Mouse (Mus musculus) embryonic facial prominence, embryonic 15.5 days (tissue): ENCODE data around the gene A4galt. TPM values are rescaled to one million over a fixed set of nuclear protein-coding genes. Genes with fewer than 3 reads are reported as not detected.

ENCODE experiments used
- ATAC-seq: fragments of 200-750 bp; cut with Nextera tagmentation; 2 replicates; pipeline ENCODE4 v1.8.0; 2017; ENCODE audit warnings: low read depth, moderate TSS enrichment; ENCODE audit not compliant: insufficient number of reproducible peaks, low FRiP score, low TSS enrichment
- H3K27ac ChIP-seq: fragments of 300-500 bp; sonication (generic); replicated peaks from 2 replicates; pipeline ENCODE4 v1.5.1; 2015; ENCODE audit warnings: mild to moderate bottlenecking, inconsistent platforms
- H3K27me3 ChIP-seq: fragments of 300-500 bp; sonication (generic); 2 replicates; pipeline ENCODE4 v1.6.1; 2015; ENCODE audit warnings: inconsistent platforms
- H3K36me3 ChIP-seq: fragments of 300-500 bp; sonication (generic); 2 replicates; pipeline ENCODE4 v1.6.1; 2015; ENCODE audit warnings: mild to moderate bottlenecking, inconsistent platforms
- H3K4me1 ChIP-seq: fragments of 300-500 bp; sonication (generic); 2 replicates; pipeline ENCODE4 v1.6.1; 2015; ENCODE audit warnings: inconsistent platforms
- H3K4me2 ChIP-seq: fragments of 300-500 bp; sonication (generic); replicated peaks from 2 replicates; pipeline ENCODE4 v1.6.1; 2015; ENCODE audit warnings: mild to moderate bottlenecking, inconsistent platforms
- H3K4me3 ChIP-seq: fragments of 300-500 bp; sonication (generic); replicated peaks from 2 replicates; pipeline ENCODE4 v1.5.1; 2015; ENCODE audit warnings: mild to moderate bottlenecking, inconsistent platforms
- H3K9ac ChIP-seq: fragments of 300-500 bp; sonication (generic); 2 replicates; pipeline ENCODE4 v1.6.1; 2015; ENCODE audit warnings: inconsistent platforms
- H3K9me3 ChIP-seq: fragments of 300-500 bp; sonication (generic); replicated peaks from 2 replicates; pipeline ENCODE4 v1.6.1; 2016; ENCODE audit warnings: inconsistent platforms
- WGBS: fragments of 180-500 bp; shearing (Covaris S2); methylation state at CpG from one replicate; pipeline ENCODE4 v1.1.7; 2015; 5-methylcytosine and 5-hydroxymethylcytosine counted together
- polyA plus RNA-seq: library from polyadenylated mRNA; unstranded; fragments of >200 nt; fragmentation: Nextera tagmentation; extraction: Ambion mirVana; gene quantifications from 2 replicates; pipeline ENCODE4 v1.2.1, GENCODE M21; 2015

Gene A4galt
- polyA plus RNA-seq, 1 experiment from 2014 or later, result 4.7 TPM

GRCm38 (mm10) chr15:83223208-83223962, 28.2 kb downstream of the A4galt start:
- Histone ChIP-seq H3K4me3 (no peak overlapping the region), H3K27me3 (no peaks in the 10 kb centered on the region), H3K36me3 (no peaks in the 10 kb centered on the region), H3K27ac (peak overlapping the region; percentile 92), H3K4me2 (peak overlapping the region; percentile 22; the same call in 1 of the 2 replicates), H3K9me3 (no peaks in the 10 kb centered on the region), H3K9ac (no peak overlapping the region), H3K4me1 (peaks cover 30% of the 10 kb centered on the region)
- peak; percentile 90 for ATAC-seq
- WGBS, result 35% methylated on average over 11 of the region's 11 CpGs

- no peak for ATAC-seq
- Histone ChIP-seq H3K36me3 (no peaks in the 10 kb centered on the region), H3K27me3 (no peaks in the 10 kb centered on the region), H3K4me3 (no peak overlapping the region), H3K9me3 (no peaks in the 10 kb centered on the region), H3K27ac (no peak overlapping the region), H3K4me1 (peaks cover 30% of the 10 kb centered on the region), H3K4me2 (no peak overlapping the region), H3K9ac (no peak overlapping the region)
- WGBS, result 80% methylated on average over 4 of the region's 4 CpGs
Measured at GRCm38 (mm10) chr15:83221721-83222120, 29.9 kb downstream of the A4galt start.

GRCm38 (mm10) chr15:83220368-83221013, 31.1 kb downstream of the A4galt start:
- H3K4me2 ChIP-seq, result no peak overlapping the region
- no peak overlapping the region for H3K27ac ChIP-seq
- peaks cover 32% of the 10 kb centered on the region for H3K4me1 ChIP-seq
- H3K4me3 ChIP-seq, result no peak overlapping the region
- no peaks in the 10 kb centered on the region for H3K27me3 ChIP-seq
- ATAC-seq, result no peak
- WGBS, result 54% methylated on average over 9 of the region's 9 CpGs
- H3K9ac ChIP-seq, result no peak overlapping the region
- no peaks in the 10 kb centered on the region for H3K9me3 ChIP-seq
- H3K36me3 ChIP-seq, result no peaks in the 10 kb centered on the region

- H3K4me2 ChIP-seq, result no peak overlapping the region
- H3K4me1 ChIP-seq, result peaks cover 12% of the 10 kb centered on the region
- no peaks in the 10 kb centered on the region for H3K27me3 ChIP-seq
- H3K4me3 ChIP-seq, result no peak overlapping the region
- H3K36me3 ChIP-seq, result no peaks in the 10 kb centered on the region
- H3K27ac ChIP-seq, result peak overlapping the region; percentile 93
- no peaks in the 10 kb centered on the region for H3K9me3 ChIP-seq
- WGBS, result 24% methylated on average over 5 of the region's 5 CpGs
- H3K9ac ChIP-seq, result no peak overlapping the region
- ATAC-seq, result peak; percentile 88
Measured at GRCm38 (mm10) chr15:83215322-83216216, 36.0 kb downstream of the A4galt start.

GRCm38 (mm10) chr15:83210229-83210628, 41.3 kb downstream of the A4galt start:
- Histone ChIP-seq H3K4me2 (peak overlapping the region; percentile 48), H3K9ac (no peak overlapping the region), H3K36me3 (no peaks in the 10 kb centered on the region), H3K4me3 (peak overlapping the region; percentile 33), H3K9me3 (no peaks in the 10 kb centered on the region), H3K27me3 (no peaks in the 10 kb centered on the region), H3K4me1 (peaks cover 11% of the 10 kb centered on the region), H3K27ac (peak overlapping the region; percentile 8; the same call in 1 of the 2 replicates)
- 15% methylated on average over 11 of the region's 11 CpGs for WGBS
- ATAC-seq, result 0 out of 2 replicates have a peak, but pooled peaks have one; percentile 49

GRCm38 (mm10) chr15:83209719-83210118, 41.9 kb downstream of the A4galt start:
- peaks cover 9% of the 10 kb centered on the region; the same call in 1 of the 2 replicates for H3K4me1 ChIP-seq
- H3K4me2 ChIP-seq, result peak overlapping the region; percentile 48
- no peaks in the 10 kb centered on the region for H3K27me3 ChIP-seq
- 11% methylated on average over 10 of the region's 10 CpGs for WGBS
- H3K27ac ChIP-seq, result peak overlapping the region; percentile 8; the same call in 1 of the 2 replicates
- no peaks in the 10 kb centered on the region for H3K9me3 ChIP-seq
- no peaks in the 10 kb centered on the region for H3K36me3 ChIP-seq
- peak overlapping the region; percentile 33 for H3K4me3 ChIP-seq
- H3K9ac ChIP-seq, result no peak overlapping the region
- no peak for ATAC-seq

- H3K27ac ChIP-seq, result peak overlapping the region; percentile 8; the same call in 1 of the 2 replicates
- H3K4me3 ChIP-seq, result peak overlapping the region; percentile 33
- 39% methylated on average over 4 of the region's 4 CpGs for WGBS
Measured at GRCm38 (mm10) chr15:83209092-83209695, 42.4 kb downstream of the A4galt start.

GRCm38 (mm10) chr15:83204731-83205451, 46.7 kb downstream of the A4galt start:
- Histone ChIP-seq H3K27ac (no peak overlapping the region), H3K4me3 (no peak overlapping the region), H3K36me3 (no peaks in the 10 kb centered on the region), H3K4me2 (peak overlapping the region; percentile 30; the same call in 1 of the 2 replicates), H3K4me1 (peaks cover 7% of the 10 kb centered on the region; the same call in 1 of the 2 replicates), H3K27me3 (no peaks in the 10 kb centered on the region), H3K9ac (no peak overlapping the region), H3K9me3 (no peaks in the 10 kb centered on the region)
- WGBS, result 31% methylated on average over 10 of the region's 10 CpGs
- ATAC-seq, result no peak

More at GRCm38 (mm10) chr15:83209092-83209695, 42.4 kb downstream of the A4galt start:
- H3K9me3 ChIP-seq, result no peaks in the 10 kb centered on the region
- peaks cover 9% of the 10 kb centered on the region; the same call in 1 of the 2 replicates for H3K4me1 ChIP-seq
- H3K27me3 ChIP-seq, result no peaks in the 10 kb centered on the region
- H3K4me2 ChIP-seq, result peak overlapping the region; percentile 48
- H3K9ac ChIP-seq, result no peak overlapping the region
- H3K36me3 ChIP-seq, result no peaks in the 10 kb centered on the region
- ATAC-seq, result no peak

- H3K9me3 ChIP-seq, result no peaks in the 10 kb centered on the region
- H3K36me3 ChIP-seq, result no peaks in the 10 kb centered on the region
- 64% methylated on average over 4 of the region's 4 CpGs for WGBS
- ATAC-seq, result no peak
- H3K4me2 ChIP-seq, result no peak overlapping the region
- no peaks in the 10 kb centered on the region for H3K27me3 ChIP-seq
- H3K9ac ChIP-seq, result no peak overlapping the region
- no peak overlapping the region for H3K4me3 ChIP-seq
- H3K4me1 ChIP-seq, result no peaks in the 10 kb centered on the region
- no peak overlapping the region for H3K27ac ChIP-seq
Measured at GRCm38 (mm10) chr15:83202412-83202811, 49.2 kb downstream of the A4galt start.

- Histone ChIP-seq H3K36me3 (no peaks in the 10 kb centered on the region), H3K4me2 (no peak overlapping the region), H3K27me3 (no peaks in the 10 kb centered on the region), H3K27ac (no peak overlapping the region), H3K9me3 (no peaks in the 10 kb centered on the region), H3K4me1 (no peaks in the 10 kb centered on the region), H3K9ac (no peak overlapping the region), H3K4me3 (no peak overlapping the region)
- WGBS, result 93% methylated on average over 4 of the region's 4 CpGs
- ATAC-seq, result no peak
Measured at GRCm38 (mm10) chr15:83193413-83193812, 58.2 kb downstream of the A4galt start.
